Mouse (Mus musculus) adrenal gland, adult 8-10 months (tissue): ENCODE results near the gene Fam240a. TPM values are rescaled to one million over a fixed set of nuclear protein-coding genes. Genes with fewer than 3 reads are reported as not detected.

Experiments used
- DNase-seq: peaks from one replicate; pipeline ENCODE4 v3.0.0; 2022
- total RNA-seq, 4 experiments: library from RNA; stranded (reverse); gene quantifications; 2 replicates each; pipeline ENCODE4 v1.2.4; 2022

Gene Fam240a
- total RNA-seq: not detected

- DNase-seq: no peak
These were observed at the start of gene Fam240a for GRCm38 (mm10) chr9:110916786-110917185. Gene Fam240a, minus strand, starts transcription at chr9:110916861.

DNA sequence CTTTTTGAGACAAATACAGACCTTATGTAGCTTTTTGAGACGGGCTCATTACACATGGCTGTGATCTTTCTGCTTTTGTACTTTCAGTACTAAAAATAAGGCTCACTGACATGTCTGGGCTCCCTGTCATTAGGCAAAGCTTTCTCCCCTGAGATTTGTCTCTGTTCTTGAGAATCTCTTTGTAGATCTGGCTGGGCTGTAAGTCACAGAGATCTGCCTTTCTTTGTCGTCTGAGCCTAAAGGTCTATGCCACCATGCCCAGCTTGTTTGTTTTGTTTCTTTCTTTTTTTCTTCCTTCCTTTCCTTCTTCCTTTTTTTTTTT lies 49.2 kb upstream of the Fam240a start:
- DNase-seq: no peak

- DNase-seq: no peak
These were observed 48.6 kb upstream of the Fam240a start for GRCm38 (mm10) chr9:110965062-110965909.

- no peak for DNase-seq
These were observed 47.0 kb upstream of the Fam240a start for GRCm38 (mm10) chr9:110963566-110964115.

DNA sequence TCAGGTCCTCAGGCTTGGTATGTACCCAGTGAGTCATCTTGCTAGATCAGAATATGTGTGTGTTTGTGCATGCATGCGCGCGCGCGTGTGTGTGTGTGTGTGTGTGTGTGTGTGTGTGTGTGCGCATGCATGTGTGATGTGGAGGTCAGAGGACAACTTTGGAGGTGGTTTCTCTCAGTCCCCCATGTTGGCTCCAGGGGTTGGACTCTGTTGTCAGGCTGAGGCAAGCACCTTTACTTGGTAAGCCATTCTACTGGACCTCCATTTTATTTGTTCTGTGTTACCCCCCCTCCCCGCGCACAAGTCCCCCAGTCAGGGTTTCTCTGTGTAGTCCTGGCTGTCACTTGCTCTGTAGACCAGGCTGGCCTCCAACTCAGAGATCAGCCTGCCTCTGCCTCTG lies 44.7 kb upstream of the Fam240a start:
- DNase-seq: no peak

DNA sequence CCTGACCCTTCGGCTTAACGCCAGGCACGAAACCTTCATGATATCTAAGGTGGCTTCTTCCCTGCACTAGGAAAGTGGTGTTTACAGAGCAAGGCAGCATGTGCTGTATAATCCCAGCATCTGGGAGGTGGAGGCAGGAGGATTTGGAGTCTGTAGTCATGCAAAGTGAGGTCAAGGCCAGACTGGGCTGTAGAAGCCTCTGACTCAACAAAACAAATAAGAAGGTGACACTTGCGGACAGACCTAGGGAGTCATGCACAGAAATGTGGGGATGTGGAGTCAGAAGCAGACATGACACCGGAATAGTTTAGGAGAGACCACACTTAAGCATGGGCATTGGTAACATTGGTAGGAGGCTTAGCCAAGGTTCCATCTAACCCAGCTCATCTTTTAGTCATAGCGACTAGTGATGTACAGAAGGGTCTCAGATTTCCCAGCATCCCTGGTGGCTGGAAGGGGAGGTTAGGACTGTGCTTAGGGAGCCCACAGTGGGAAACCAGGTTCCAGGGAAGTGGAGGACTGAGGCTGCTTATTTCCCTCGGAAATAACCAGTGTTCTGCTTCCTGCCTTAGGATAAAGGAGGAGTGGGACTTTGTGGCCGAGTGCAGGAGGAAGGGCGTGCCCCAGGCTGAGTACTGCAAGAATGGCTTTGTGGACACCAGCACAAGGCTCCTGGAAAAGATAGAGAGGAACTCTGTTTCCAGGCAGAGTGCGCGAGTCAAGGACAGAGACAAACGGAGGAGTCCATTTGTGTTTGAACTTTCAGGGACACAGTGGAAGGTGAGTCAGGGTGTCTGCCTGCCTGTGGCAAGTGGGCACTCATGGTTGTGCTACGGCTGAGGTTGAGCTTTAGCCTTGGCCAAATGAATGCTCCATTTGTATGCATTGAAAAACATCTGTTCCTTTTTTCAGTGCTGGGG lies 43.8 kb upstream of the Fam240a start:
- DNase-seq: peak; percentile 78

DNA sequence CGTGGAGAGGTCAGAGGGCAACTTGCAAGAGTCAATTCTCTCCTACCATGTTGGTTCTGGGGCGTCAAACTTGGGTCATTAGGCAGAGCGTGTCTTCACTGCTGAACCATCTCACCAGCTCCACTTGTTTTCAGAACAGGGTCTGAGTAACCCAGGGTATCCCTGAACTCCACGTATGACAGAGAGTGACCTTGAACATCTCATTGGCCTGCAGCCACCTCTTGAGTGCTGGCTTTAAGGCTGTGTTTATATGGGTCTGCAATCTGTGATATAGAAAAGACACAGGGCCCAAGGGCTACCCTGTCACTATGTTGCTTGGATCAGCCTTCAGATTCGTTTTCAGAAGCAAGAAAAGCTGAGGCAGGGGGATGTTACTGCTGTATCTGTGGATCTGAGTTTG lies 43.0 kb upstream of the Fam240a start:
- no peak for DNase-seq

DNA sequence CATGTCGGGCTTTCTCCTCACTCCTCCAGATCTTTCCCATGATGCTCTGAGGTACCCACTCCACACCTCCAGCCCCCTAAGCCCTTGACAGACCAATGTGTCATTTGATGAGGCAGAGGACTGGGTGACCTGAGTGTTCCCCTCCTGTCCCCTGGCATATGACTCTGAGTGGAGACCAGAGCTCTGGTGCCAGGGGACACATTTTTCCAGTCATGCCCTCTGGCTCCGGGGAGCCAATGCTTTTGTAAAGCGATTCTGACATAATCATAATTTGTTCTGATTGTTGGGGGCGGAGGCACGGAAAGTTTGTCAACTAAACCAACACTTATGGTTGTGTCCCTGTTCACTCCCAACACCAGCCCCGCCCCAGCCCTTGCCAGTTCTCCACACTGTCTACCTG lies 39.3 kb upstream of the Fam240a start:
- no peak for DNase-seq

GRCm38 (mm10) chr9:110954681-110955445 lies 38.2 kb upstream of the Fam240a start:
- no peak for DNase-seq

DNA sequence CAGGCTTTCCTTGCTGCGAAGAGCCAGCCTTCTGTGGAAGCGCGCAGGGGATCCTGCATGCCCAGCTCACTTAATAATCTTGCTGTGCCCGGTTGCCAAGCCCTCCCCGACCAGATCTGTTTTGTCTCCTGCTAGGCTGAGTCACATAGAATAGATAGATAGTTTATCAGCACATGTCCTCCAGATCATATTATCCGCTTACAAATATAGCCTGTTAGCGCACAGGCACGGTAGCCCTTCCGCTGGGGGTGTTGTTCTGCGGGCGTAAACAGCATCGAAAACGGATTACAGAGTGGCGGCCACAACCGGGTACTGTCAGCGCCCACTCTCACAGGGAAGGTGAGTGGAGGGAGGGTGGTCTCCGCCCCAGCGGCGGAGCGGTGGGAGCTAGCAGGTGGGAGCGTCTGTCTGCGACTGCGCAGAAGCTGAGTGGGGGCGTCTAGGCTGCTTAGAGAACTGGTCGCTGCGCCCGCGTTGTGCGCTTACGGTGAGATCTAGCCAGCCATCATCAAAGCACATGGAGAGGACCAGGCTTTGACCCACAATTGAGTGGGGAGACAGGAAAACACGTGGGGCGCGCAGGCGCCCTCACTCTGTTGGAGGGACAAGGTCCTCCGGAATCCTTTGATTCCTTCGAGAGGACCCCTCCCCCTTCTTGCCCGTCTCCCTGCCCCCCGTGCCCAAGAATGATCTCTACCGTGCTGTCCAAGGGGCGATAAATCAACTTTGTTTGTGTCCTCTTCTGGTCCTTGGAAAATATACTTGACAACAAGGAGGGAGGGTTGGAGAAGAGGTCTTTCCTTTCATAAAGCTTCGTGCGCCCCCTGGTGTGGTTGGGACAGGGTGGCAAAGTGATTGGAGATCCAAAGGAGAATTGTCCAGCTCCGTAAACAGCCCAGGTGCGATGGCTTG lies 37.1 kb upstream of the Fam240a start:
- DNase-seq: peak; percentile 70

GRCm38 (mm10) chr9:110952931-110953549 lies 36.4 kb upstream of the Fam240a start:
- no peak for DNase-seq

GRCm38 (mm10) chr9:110952398-110952797 lies 35.7 kb upstream of the Fam240a start:
- DNase-seq: no peak

DNA sequence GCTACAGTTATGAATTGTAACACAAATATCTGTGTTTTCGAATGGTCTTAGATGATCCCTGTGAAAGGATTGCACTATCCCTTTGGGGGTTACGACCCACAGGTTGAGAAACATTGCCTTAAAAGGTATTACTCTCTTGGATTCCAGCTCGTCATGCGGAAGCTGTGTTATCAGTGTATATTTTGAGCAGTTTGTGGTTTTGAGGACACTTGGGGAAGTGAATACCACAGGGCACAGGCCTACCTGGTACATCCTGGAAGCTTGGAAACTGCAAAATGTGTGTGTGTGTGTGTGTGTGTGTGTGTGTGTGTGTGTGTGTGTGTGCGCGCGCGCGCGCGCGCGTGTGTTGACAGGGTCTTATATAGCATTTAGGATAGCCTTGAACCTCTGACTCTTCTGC lies 35.2 kb upstream of the Fam240a start:
- no peak for DNase-seq

DNA sequence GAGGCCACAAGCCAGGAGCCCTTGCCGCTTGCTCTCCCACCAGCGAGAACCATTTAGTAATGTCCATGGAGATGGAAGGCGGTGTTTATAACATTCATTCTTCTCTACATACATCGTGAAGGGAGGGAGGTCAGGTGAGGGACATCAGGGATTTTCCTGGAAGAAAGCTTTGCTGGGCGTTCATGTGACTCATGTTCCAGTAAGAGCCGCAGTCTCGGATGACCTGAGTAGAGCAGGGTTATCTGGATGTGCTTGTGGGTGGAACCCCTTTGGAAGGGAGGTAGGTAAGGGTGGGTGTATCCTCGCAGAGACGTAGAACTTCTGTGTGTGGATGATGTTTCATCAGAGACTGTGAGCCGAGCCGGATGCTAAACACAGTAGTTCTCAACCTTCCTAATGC lies 34.7 kb upstream of the Fam240a start, which contains the start of gene Lrrc2:
Lrrc2 (plus strand) TSS at position 149 of the 400 bp plus-strand sequence.
- DNase-seq: no peak

GRCm38 (mm10) chr9:110950109-110950508 lies 33.4 kb upstream of the Fam240a start:
- no peak for DNase-seq

DNA sequence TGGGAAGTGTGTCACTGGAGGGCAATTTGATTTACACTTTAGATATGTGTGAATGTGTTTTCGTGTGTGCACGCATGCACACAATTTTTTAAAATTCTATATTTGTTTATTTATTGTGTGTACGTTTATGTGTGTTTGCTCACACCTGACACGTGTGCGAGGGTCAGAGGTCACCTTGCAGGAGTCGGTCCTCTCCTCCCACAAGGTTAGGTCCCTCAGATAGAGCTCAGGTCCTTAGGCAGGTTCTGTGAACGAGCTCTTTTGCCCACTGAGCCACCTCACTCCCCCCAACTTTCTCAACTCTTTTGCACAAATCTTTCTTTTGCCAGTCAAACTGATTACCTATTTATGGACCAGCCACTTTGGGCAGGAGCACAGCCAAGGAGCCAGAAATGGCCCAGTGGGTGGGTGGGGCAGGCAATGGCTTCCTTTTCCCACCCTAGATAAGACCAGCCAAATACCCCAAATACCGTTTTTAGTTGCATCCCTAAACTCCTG lies 32.2 kb upstream of the Fam240a start:
- no peak for DNase-seq

- DNase-seq: no peak
These were observed 31.2 kb upstream of the Fam240a start for GRCm38 (mm10) chr9:110947900-110948299.

GRCm38 (mm10) chr9:110947261-110947661 lies 30.6 kb upstream of the Fam240a start:
- DNase-seq: no peak

DNA sequence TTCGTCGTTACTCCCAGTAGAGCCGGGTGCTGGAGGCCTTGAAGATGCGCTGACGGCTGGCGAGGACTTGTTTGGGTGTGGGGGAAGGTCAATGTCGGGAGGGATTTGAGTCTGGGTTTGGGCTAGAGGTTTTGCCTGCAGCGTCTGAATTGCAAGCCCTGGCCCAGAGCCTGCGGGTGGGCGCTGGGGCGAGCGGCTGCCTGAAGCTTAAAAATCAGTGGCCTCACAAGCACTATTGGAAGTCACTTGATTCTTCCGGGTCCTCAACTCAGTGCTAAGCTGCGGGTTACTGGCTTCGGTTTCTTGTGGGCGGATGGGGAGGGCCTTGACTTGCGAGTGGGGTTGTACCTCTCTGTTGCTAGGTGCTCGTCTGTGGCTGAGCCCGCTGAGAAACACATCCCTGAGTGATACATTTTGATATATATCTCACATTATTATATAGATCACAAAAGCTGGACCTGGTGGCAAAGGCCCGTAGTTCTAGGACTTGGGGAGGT lies 29.9 kb upstream of the Fam240a start:
- no peak for DNase-seq

DNA sequence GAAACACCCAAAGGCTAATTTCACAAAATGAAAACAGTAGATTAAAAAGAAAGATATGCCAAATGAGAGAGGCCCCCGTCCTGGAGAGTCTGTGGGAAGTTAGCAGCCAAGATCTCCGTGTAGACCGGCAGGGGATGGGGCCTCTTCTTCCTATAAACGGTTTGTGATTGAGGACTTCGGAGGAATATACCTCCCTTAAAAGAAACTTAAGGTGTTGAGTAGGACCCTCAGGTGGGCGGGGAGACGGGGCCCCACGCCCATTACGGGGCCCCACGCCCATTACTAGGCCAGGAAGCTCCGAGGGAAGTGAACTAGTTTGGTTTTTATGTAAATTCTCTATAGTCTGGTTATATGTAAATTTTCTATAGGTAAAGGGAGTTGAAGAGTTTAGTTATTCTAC lies 29.3 kb upstream of the Fam240a start, which contains the start of gene Tdgf1:
Tdgf1 (minus strand) TSS at position 233 of the 400 bp plus-strand sequence.
- DNase-seq: no peak
